Comparison of ENCODE assay signal across 20 mouse cellular contexts in the genomic region with DNA sequence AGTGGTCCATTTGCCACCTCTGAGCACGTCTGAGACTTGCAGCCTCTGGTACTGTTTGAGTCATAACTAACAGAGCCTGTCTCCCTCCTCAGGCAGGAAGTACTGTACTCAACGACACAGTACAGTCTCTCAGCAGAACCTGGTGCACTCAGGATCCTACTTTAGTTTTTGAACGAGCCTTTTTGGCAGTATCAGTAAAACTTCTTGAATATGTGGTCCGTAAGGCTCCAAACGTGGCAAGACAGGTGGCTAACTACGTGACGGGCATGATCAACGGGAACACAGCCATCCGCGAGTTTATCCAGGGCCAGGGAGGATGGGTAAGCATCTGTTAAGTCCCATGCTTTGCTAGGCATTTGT. TPM values are rescaled to one million over a fixed set of nuclear protein-coding genes. Genes with fewer than 3 reads are reported as not detected.
DNase-seq lines count a peak whose midpoint lies in the region; ATAC-seq and TF ChIP-seq lines count a peak whose summit lies in the region.
"Had no signal": no experiment of that assay in that cellular context is flagged by ENCODE, and none has a peak within 500 bp of the region (broad histone marks: within the 10 kb centered on the region; RNA-seq: fewer than 3 reads in every experiment).

No protein-coding gene starts in this region.

- no peaks in the 10 kb centered on the region for H3K9me3 ChIP-seq in forebrain, postnatal 0 days (ENCODE audit: low read length)
- no peaks in the 10 kb centered on the region for H3K9me3 ChIP-seq in forebrain, embryonic 11.5 days (ENCODE audit: control insufficient read depth, low read length)
- peaks cover 13% of the 10 kb centered on the region for H3K9me3 ChIP-seq in CH12.LX (replicated peaks; ENCODE audit: low read length)
- H3K9me3 ChIP-seq: heart, embryonic 10.5 days; liver, embryonic 12.5 days; lung, embryonic 15.5 days; midbrain, embryonic 12.5 days had no signal

- TF ChIP-seq CTCF in forebrain, postnatal 0 days (IDR thresholded peaks at IDR 0.05; ENCODE audit: low read depth): no peak
- peak in 1 of 2 experiments; percentile 15; a peak in 1 of 4 replicates for TF ChIP-seq CTCF in CH12.LX (conservative IDR thresholded peaks at IDR 0.05 in 1 of 2, IDR thresholded peaks at IDR 0.05 in 1 of 2; ENCODE audit: low read depth in 2 of 2, low read length in 2 of 2)
- TF ChIP-seq CTCF in lung, adult 2 months (IDR thresholded peaks at IDR 0.05; ENCODE audit: insufficient read depth, low read length): no peak
- no peak for TF ChIP-seq CTCF in kidney, adult 2 months (conservative IDR thresholded peaks at IDR 0.05; ENCODE audit: insufficient read depth, insufficient read length, low read depth, low read length)

- peak; percentile 12 for DNase-seq in forebrain, postnatal 0 days
- DNase-seq in forebrain, embryonic 11.5 days (ENCODE audit: low spot score): no peak
- DNase-seq in CH12.LX (ENCODE audit: extremely low read depth): peak; percentile 82
- DNase-seq in cerebellum, adult 8-10 months: peak; percentile 63
- no peak for DNase-seq in lung, adult 2 months
- no peak for DNase-seq in kidney, adult 2 months
- no peak for DNase-seq in adrenal gland, postnatal 36 days
- DNase-seq: gastrocnemius, postnatal 10 days; heart, postnatal 14 days; kidney, adult 18-20 months; kidney, postnatal 25 days; right cerebral cortex, postnatal 25 days had no signal

- 64% methylated on average over 10 of the region's 10 CpGs for WGBS in forebrain, postnatal 0 days
- 85% methylated on average over 10 of the region's 10 CpGs for WGBS in forebrain, embryonic 11.5 days
- WGBS in lung, adult 2 months: 71% methylated on average over 10 of the region's 10 CpGs
- 80% methylated on average over 10 of the region's 10 CpGs for WGBS in kidney, adult 2 months

- H3K27ac ChIP-seq in forebrain, postnatal 0 days (ENCODE audit: low read depth, low read length): no peak overlapping the region
- H3K27ac ChIP-seq in forebrain, embryonic 11.5 days (ENCODE audit: low read depth, low read length): no peak overlapping the region
- peak overlapping the region; percentile 83 for H3K27ac ChIP-seq in CH12.LX (ENCODE audit: insufficient read depth, low read depth)
- no peak overlapping the region for H3K27ac ChIP-seq in kidney, adult 2 months (ENCODE audit: insufficient read depth, low read depth, low read length)
- H3K27ac ChIP-seq: heart, embryonic 10.5 days; hindbrain, embryonic 14.5 days; liver, embryonic 12.5 days; lung, embryonic 15.5 days; macrophage; midbrain, embryonic 12.5 days had no signal

- TF ChIP-seq EP300 in CH12.LX (IDR thresholded peaks at IDR 0.05; ENCODE audit: low read length): no peak; the same call in 1 of the 2 replicates

- no peak overlapping the region for H3K4me3 ChIP-seq in forebrain, postnatal 0 days (ENCODE audit: low read depth, low read length)
- no peak overlapping the region for H3K4me3 ChIP-seq in forebrain, embryonic 11.5 days (ENCODE audit: low read depth, low read length)
- peak overlapping the region; percentile 63 to 87 (median 64) for H3K4me3 ChIP-seq in CH12.LX (replicated peaks in 1 of 3; ENCODE audit: low read depth in 2 of 3, low read length in 2 of 3, poor library complexity in 1 of 3)
- no peak overlapping the region for H3K4me3 ChIP-seq in lung, adult 2 months (replicated peaks; ENCODE audit: extremely low read depth, low read depth, low read length)
- H3K4me3 ChIP-seq in kidney, adult 2 months (ENCODE audit: insufficient read depth, low read depth, low read length): no peak overlapping the region
- H3K4me3 ChIP-seq: heart, embryonic 10.5 days; liver, embryonic 12.5 days; lung, embryonic 15.5 days; midbrain, embryonic 12.5 days had no signal

- no peaks in the 10 kb centered on the region for H3K36me3 ChIP-seq in forebrain, postnatal 0 days (ENCODE audit: insufficient read depth)
- no peaks in the 10 kb centered on the region for H3K36me3 ChIP-seq in forebrain, embryonic 11.5 days (ENCODE audit: control insufficient read depth, insufficient read depth, low read length)
- peaks cover 4 to 19% of the 10 kb centered on the region in 2 experiments for H3K36me3 ChIP-seq in CH12.LX (replicated peaks in 1 of 2; ENCODE audit: control insufficient read depth in 1 of 2, insufficient read depth in 1 of 2, low read length in 1 of 2)
- no peaks in the 10 kb centered on the region for H3K36me3 ChIP-seq in kidney, adult 2 months (ENCODE audit: control insufficient read depth, insufficient read depth, low read length)
- H3K36me3 ChIP-seq: heart, embryonic 10.5 days; liver, embryonic 12.5 days; lung, embryonic 15.5 days; midbrain, embryonic 12.5 days had no signal

- H3K4me1 ChIP-seq in forebrain, postnatal 0 days (ENCODE audit: insufficient read depth): no peaks in the 10 kb centered on the region
- no peaks in the 10 kb centered on the region for H3K4me1 ChIP-seq in forebrain, embryonic 11.5 days (replicated peaks; ENCODE audit: control insufficient read depth, insufficient read depth, low read length)
- H3K4me1 ChIP-seq in CH12.LX (ENCODE audit: control insufficient read depth in 1 of 2, insufficient read depth in 2 of 2): peaks cover 5 to 14% of the 10 kb centered on the region in 2 experiments; a peak in 3 of 4 replicates
- H3K4me1 ChIP-seq in lung, adult 2 months (ENCODE audit: control insufficient read depth, insufficient read depth, low read length): no peaks in the 10 kb centered on the region; the same call in 1 of the 2 replicates
- peaks cover 5% of the 10 kb centered on the region; the same call in 1 of the 2 replicates for H3K4me1 ChIP-seq in kidney, adult 2 months (ENCODE audit: control insufficient read depth, insufficient read depth, low read length)
- H3K4me1 ChIP-seq: heart, embryonic 10.5 days; lung, embryonic 15.5 days; midbrain, embryonic 12.5 days had no signal

- H3K9ac ChIP-seq in forebrain, postnatal 0 days: no peak overlapping the region
- H3K9ac ChIP-seq in forebrain, embryonic 11.5 days (ENCODE audit: low read length): no peak overlapping the region
- H3K9ac ChIP-seq in CH12.LX (ENCODE audit: insufficient read depth, low read depth): peak overlapping the region; percentile 85
- H3K9ac ChIP-seq: hindbrain, embryonic 14.5 days; liver, embryonic 12.5 days; lung, embryonic 15.5 days; midbrain, embryonic 12.5 days had no signal

- peaks cover 30% of the 10 kb centered on the region for H3K79me2 ChIP-seq in CH12.LX (replicated peaks; ENCODE audit: control insufficient read depth, extremely low read depth, insufficient read depth, poor library complexity, severe bottlenecking)

- no peaks in the 10 kb centered on the region for H3K27me3 ChIP-seq in forebrain, postnatal 0 days (ENCODE audit: insufficient read depth, low read length)
- no peaks in the 10 kb centered on the region for H3K27me3 ChIP-seq in forebrain, embryonic 11.5 days (ENCODE audit: control insufficient read depth, insufficient read depth, low read length)
- no peaks in the 10 kb centered on the region for H3K27me3 ChIP-seq in CH12.LX (replicated peaks)
- no peaks in the 10 kb centered on the region for H3K27me3 ChIP-seq in kidney, adult 2 months (replicated peaks; ENCODE audit: control insufficient read depth, insufficient read depth, low read length)
- H3K27me3 ChIP-seq: liver, embryonic 12.5 days; lung, embryonic 15.5 days; midbrain, embryonic 12.5 days had no signal

- TF ChIP-seq RAD21 in CH12.LX (IDR thresholded peaks at IDR 0.05; ENCODE audit: low read depth, low read length): no peak; the same call in none of the 2 replicates

- in situ Hi-C loops in CH12.LX (cut with MboI; ENCODE audit: low pct_ligation_motif_present, low pct_unique_long_range_greater_than_20kb, low sequenced_read_pairs): loop anchor here (25.0 kb wide), 1 partner anchor 251 kb away; no protein-coding TSS in a partner anchor

- dilution Hi-C loops in CH12.LX (cut with MboI; ENCODE audit: extremely low pct_ligation_motif_present, extremely low pct_unique_long_range_greater_than_20kb, low sequenced_read_pairs): no loop called here

- TF ChIP-seq POLR2A in CH12.LX (IDR thresholded peaks at IDR 0.05; ENCODE audit: low read depth, low read length): peak; percentile 75
- TF ChIP-seq POLR2A in lung, adult 2 months (IDR thresholded peaks at IDR 0.05; ENCODE audit: borderline replicate concordance, extremely low read depth, low read depth, low read length): no peak
- no peak for TF ChIP-seq POLR2A in kidney, adult 2 months (IDR thresholded peaks at IDR 0.05; ENCODE audit: low read depth, low read length)

- no peak for ATAC-seq in forebrain, postnatal 0 days
- no peak for ATAC-seq in forebrain, embryonic 11.5 days (replicated peaks; ENCODE audit: low FRiP score)
- ATAC-seq in inflammation-experienced regulatory T-cells, adult 6 months: peak; percentile 92
- ATAC-seq: liver, embryonic 12.5 days had no signal

- no peak overlapping the region for H3K4me2 ChIP-seq in forebrain, postnatal 0 days (ENCODE audit: low read depth)
- H3K4me2 ChIP-seq in forebrain, embryonic 11.5 days (ENCODE audit: low read depth, low read length, severe bottlenecking): no peak overlapping the region
- peak overlapping the region; percentile 66 for H3K4me2 ChIP-seq in CH12.LX (ENCODE audit: insufficient read depth, low read depth, poor library complexity, severe bottlenecking)
- H3K4me2 ChIP-seq: hindbrain, embryonic 14.5 days; liver, embryonic 12.5 days; lung, embryonic 15.5 days; midbrain, embryonic 12.5 days had no signal

RNA-seq across cellular contexts. Expression of a gene that starts 3.5 kb away (rescaled TPM):
- not detected in 2 replicates for total RNA-seq in forebrain, postnatal 0 days (2014; rRNA removed)
- polyA plus RNA-seq in forebrain, postnatal 0 days (2015; fragmentation: Nextera tagmentation; extraction: Ambion mirVana): not detected in 2 replicates
- polyA plus RNA-seq in forebrain, embryonic 11.5 days (2014; fragmentation: Nextera tagmentation; extraction: Ambion mirVana): 0.43 TPM in 1 of 2 replicates, not detected in the other
- total RNA-seq in CH12.LX (2012; rRNA removed) (12.2 and 19.3 TPM in 2 replicates), CH12.LX (2014; rRNA removed) (22.4 and 23.0 TPM in 2 replicates)
- 24.8 and 24.9 TPM in 2 replicates for polyA plus RNA-seq in CH12.LX (2012; ENCODE audit: insufficient read length, low read depth)
- 1 to 10 TPM in 2 of 3 experiments, under 1 TPM in 1; 0.93 to 9.9 (median 6.3) TPM for polyA plus RNA-seq in inflammation-experienced regulatory T-cells, adult 6 months (2017; shearing (Covaris generic))
- not detected in 2 replicates for polyA plus RNA-seq in lung, adult 2 months (2012; rRNA removed)
- polyA plus RNA-seq in kidney, adult 2 months (2012; rRNA removed): 0.17 TPM in 1 of 2 replicates, not detected in the other
- total RNA-seq in adrenal gland, postnatal 36 days (2021): not detected
- total RNA-seq: adrenal gland, adult 18-20 months; heart, postnatal 14 days had no signal
- polyA plus RNA-seq: macrophage had no signal

RNA-seq across cellular contexts. Expression of a gene that starts 23.7 kb away (rescaled TPM):
- total RNA-seq in forebrain, postnatal 0 days (2014; rRNA removed): 0.19 and 0.46 TPM in 2 replicates
- 0.43 and 0.46 TPM in 2 replicates for polyA plus RNA-seq in forebrain, postnatal 0 days (2015; fragmentation: Nextera tagmentation; extraction: Ambion mirVana)
- polyA plus RNA-seq in forebrain, embryonic 11.5 days (2014; fragmentation: Nextera tagmentation; extraction: Ambion mirVana): 0.37 and 0.68 TPM in 2 replicates
- total RNA-seq in CH12.LX (2012; rRNA removed) (21.9 and 26.7 TPM in 2 replicates), CH12.LX (2014; rRNA removed) (46.9 and 49.7 TPM in 2 replicates)
- polyA plus RNA-seq in CH12.LX (2012; ENCODE audit: insufficient read length, low read depth): 67.9 and 90.9 TPM in 2 replicates
- 100 to 1,000 TPM; 410 to 567 (median 415) TPM for polyA plus RNA-seq in inflammation-experienced regulatory T-cells, adult 6 months (2017; shearing (Covaris generic))
- polyA plus RNA-seq in lung, adult 2 months (2012; rRNA removed): 2.5 and 2.7 TPM in 2 replicates
- 1.8 and 2.3 TPM in 2 replicates for polyA plus RNA-seq in kidney, adult 2 months (2012; rRNA removed)
- 1 to 10 TPM; 1.4 to 1.7 TPM for total RNA-seq in adrenal gland, postnatal 36 days (2021)

RNA-seq across cellular contexts. Expression of a gene that starts 26.6 kb away (rescaled TPM):
- 0.29 and 1.0 TPM in 2 replicates for total RNA-seq in forebrain, postnatal 0 days (2014; rRNA removed)
- 0.08 TPM in 2 replicates for polyA plus RNA-seq in forebrain, postnatal 0 days (2015; fragmentation: Nextera tagmentation; extraction: Ambion mirVana)
- 0.17 and 0.63 TPM in 2 replicates for polyA plus RNA-seq in forebrain, embryonic 11.5 days (2014; fragmentation: Nextera tagmentation; extraction: Ambion mirVana)
- total RNA-seq in CH12.LX (2012; rRNA removed) (3.1 and 4.3 TPM in 2 replicates), CH12.LX (2014; rRNA removed) (0.91 and 1.6 TPM in 2 replicates)
- not detected in 2 replicates for polyA plus RNA-seq in CH12.LX (2012; ENCODE audit: insufficient read length, low read depth)
- polyA plus RNA-seq in inflammation-experienced regulatory T-cells, adult 6 months (2017; shearing (Covaris generic)): under 1 TPM in 2 of 3 experiments, not detected in 1; 0.13 to 0.78 TPM
- 0.14 TPM in 1 of 2 replicates, not detected in the other for polyA plus RNA-seq in lung, adult 2 months (2012; rRNA removed)
- polyA plus RNA-seq in kidney, adult 2 months (2012; rRNA removed): 0.14 TPM in 2 replicates
- total RNA-seq in adrenal gland, postnatal 36 days (2021): under 1 TPM; 0.13 to 0.30 TPM
- total RNA-seq: gastrocnemius, postnatal 10 days had no signal
- polyA plus RNA-seq: heart, embryonic 10.5 days; macrophage; midbrain, embryonic 12.5 days had no signal

RNA-seq across cellular contexts. Expression of a gene that starts 26.6 kb away (rescaled TPM):
- total RNA-seq in forebrain, postnatal 0 days (2014; rRNA removed): 22.1 and 26.1 TPM in 2 replicates
- polyA plus RNA-seq in forebrain, postnatal 0 days (2015; fragmentation: Nextera tagmentation; extraction: Ambion mirVana): 14.8 and 17.2 TPM in 2 replicates
- 22.1 and 22.8 TPM in 2 replicates for polyA plus RNA-seq in forebrain, embryonic 11.5 days (2014; fragmentation: Nextera tagmentation; extraction: Ambion mirVana)
- total RNA-seq in CH12.LX (2012; rRNA removed): 19.8 and 20.1 TPM in 2 replicates
- 31.6 and 31.9 TPM in 2 replicates for total RNA-seq in CH12.LX (2014; rRNA removed)
- 22.6 and 23.1 TPM in 2 replicates for polyA plus RNA-seq in CH12.LX (2012; ENCODE audit: insufficient read length, low read depth)
- 10 to 100 TPM; 16.5 to 21.5 (median 16.7) TPM for polyA plus RNA-seq in inflammation-experienced regulatory T-cells, adult 6 months (2017; shearing (Covaris generic))
- 8.2 and 12.1 TPM in 2 replicates for polyA plus RNA-seq in lung, adult 2 months (2012; rRNA removed)
- polyA plus RNA-seq in kidney, adult 2 months (2012; rRNA removed): 13.8 and 15.7 TPM in 2 replicates
- 10 to 100 TPM; 17.4 to 20.3 TPM for total RNA-seq in adrenal gland, postnatal 36 days (2021)

RNA-seq across cellular contexts. Expression of a gene that starts 26.7 kb away (rescaled TPM):
- total RNA-seq in forebrain, postnatal 0 days (2014; rRNA removed): 5.2 and 5.3 TPM in 2 replicates
- polyA plus RNA-seq in forebrain, postnatal 0 days (2015; fragmentation: Nextera tagmentation; extraction: Ambion mirVana): 13.5 and 20.5 TPM in 2 replicates
- polyA plus RNA-seq in forebrain, embryonic 11.5 days (2014; fragmentation: Nextera tagmentation; extraction: Ambion mirVana): 39.3 and 45.7 TPM in 2 replicates
- total RNA-seq in CH12.LX (2012; rRNA removed) (16.7 and 18.5 TPM in 2 replicates), CH12.LX (2014; rRNA removed) (9.1 and 10.2 TPM in 2 replicates)
- polyA plus RNA-seq in CH12.LX (2012; ENCODE audit: insufficient read length, low read depth): 32.2 and 32.5 TPM in 2 replicates
- 10 to 100 TPM; 16.5 to 23.8 (median 17.7) TPM for polyA plus RNA-seq in inflammation-experienced regulatory T-cells, adult 6 months (2017; shearing (Covaris generic))
- polyA plus RNA-seq in lung, adult 2 months (2012; rRNA removed): 13.5 and 14.0 TPM in 2 replicates
- 8.9 and 12.5 TPM in 2 replicates for polyA plus RNA-seq in kidney, adult 2 months (2012; rRNA removed)
- total RNA-seq in adrenal gland, postnatal 36 days (2021): 10 to 100 TPM; 15.1 to 15.8 TPM

Comparison
In these comparisons a context has a peak if more than half of its experiments do, and no peak if none do; other contexts are left out.
1. DNase-seq: peak in forebrain, postnatal 0 days (single experiment), CH12.LX (single experiment) and cerebellum, adult 8-10 months (single experiment); none in forebrain, embryonic 11.5 days (single experiment), lung, adult 2 months (single experiment), kidney, adult 2 months (single experiment) and adrenal gland, postnatal 36 days (0 of 2).
2. H3K4me3 ChIP-seq: peak in CH12.LX (3 of 3); none in forebrain, postnatal 0 days (single experiment), forebrain, embryonic 11.5 days (single experiment), lung, adult 2 months (single experiment) and kidney, adult 2 months (single experiment).
3. RNA of a gene that starts 23.7 kb away (polyA plus RNA-seq): 410 to 567 TPM in inflammation-experienced regulatory T-cells, adult 6 months and 67.9 to 90.9 TPM in CH12.LX; 2.5 to 2.7 TPM in lung, adult 2 months, 1.8 to 2.3 TPM in kidney, adult 2 months, 0.37 to 0.68 TPM in forebrain, embryonic 11.5 days and 0.43 to 0.46 TPM in forebrain, postnatal 0 days; every median in the first group is over 10 times any median in the second.